Mouse (Mus musculus): ENCODE measurements around the gene Arglu1. TPM values are rescaled to one million over a fixed set of nuclear protein-coding genes. Genes with fewer than 3 reads are reported as not detected.
A peak's percentile ranks its signal among the peaks of the same experiment; 100 is the strongest.

Gene Arglu1
- polyA plus RNA-seq, 1 experiment from 2014 or later, result 200 TPM

Small RNAs within 50 kb of the gene (microRNA-seq; reads per million reads assigned to microRNA genes)
- 5.6 reads per million, percentile 17 among the genes with 10 or more reads in this experiment for gene Mir7654

Other genes with a start within 250 kb of the Arglu1 start
- 20.8 and 26.1 TPM in 2 replicates for gene Efnb2, start 29.3 kb downstream of the Arglu1 start, polyA plus RNA-seq (2015; fragmentation: Nextera tagmentation; extraction: Ambion mirVana)

Data from hindbrain, embryonic 13.5 days (tissue).